ENCODE assay signal across 21 mouse cellular contexts in genomic region chr16:67284664-67285063, GRCm38 (mm10).
"Had no signal": no experiment of that assay in that cellular context is flagged by ENCODE, and none has a peak within 500 bp of the region (broad histone marks: within the 10 kb centered on the region; RNA-seq: fewer than 3 reads in every experiment).

No protein-coding gene starts in this region.

- DNase-seq: liver, postnatal 0 days; lung, adult 2 months; lung, postnatal 14 days; lung, postnatal 36 days; retina, postnatal 1 day; right cerebral cortex, adult 18-20 months; right cerebral cortex, postnatal 25 days; right cerebral cortex, postnatal 4 days; spleen, adult 18-20 months; thymus, adult 2 months; thymus, postnatal 25 days; thymus, postnatal 4 days had no signal

- H3K4me3 ChIP-seq: liver, embryonic 15.5 days; lung, embryonic 15.5 days; megakaryocyte, embryonic 14.5 days; midbrain, embryonic 13.5 days; midbrain, embryonic 15.5 days; neural tube, embryonic 13.5 days; neural tube, embryonic 15.5 days; stomach, embryonic 15.5 days had no signal

- H3K4me2 ChIP-seq: liver, embryonic 15.5 days; lung, embryonic 15.5 days; midbrain, embryonic 11.5 days; midbrain, embryonic 13.5 days; midbrain, embryonic 15.5 days; neural tube, embryonic 13.5 days; neural tube, embryonic 15.5 days; stomach, embryonic 15.5 days had no signal

- H3K36me3 ChIP-seq: liver, embryonic 15.5 days; lung, embryonic 15.5 days; midbrain, embryonic 13.5 days; midbrain, embryonic 15.5 days; neural tube, embryonic 13.5 days; neural tube, embryonic 15.5 days; stomach, embryonic 15.5 days had no signal

- H3K27me3 ChIP-seq: liver, embryonic 15.5 days; lung, embryonic 15.5 days; megakaryocyte, embryonic 14.5 days; midbrain, embryonic 13.5 days; midbrain, embryonic 15.5 days; neural tube, embryonic 13.5 days; neural tube, embryonic 15.5 days; stomach, embryonic 15.5 days had no signal
